Mouse (Mus musculus): ENCODE data around the gene Chrm4.

The Chrm4 gene

GRCm38 (mm10) chr2:91944170-91944950 lies 17.3 kb downstream of the Chrm4 start:
- peak; percentile 78 for DNase-seq (ENCODE audit: low read depth, low spot score)

- no peak for DNase-seq (ENCODE audit: low read depth, low spot score)
These were observed 18.4 kb downstream of the Chrm4 start, which contains the start of gene Gm9821 for GRCm38 (mm10) chr2:91945483-91945882. Gm9821 (plus strand) TSS chr2:91945703.

- DNase-seq (ENCODE audit: low read depth, low spot score) = no peak
These were observed 19.8 kb downstream of the Chrm4 start for GRCm38 (mm10) chr2:91946836-91947235.

GRCm38 (mm10) chr2:91947397-91948150 lies 20.5 kb downstream of the Chrm4 start:
- no peak for DNase-seq (ENCODE audit: low read depth, low spot score)

- DNase-seq (ENCODE audit: low read depth, low spot score) = no peak
These were observed 21.1 kb downstream of the Chrm4 start for GRCm38 (mm10) chr2:91948151-91948509.

- DNase-seq (ENCODE audit: low read depth, low spot score) = no peak
These were observed 21.8 kb downstream of the Chrm4 start for GRCm38 (mm10) chr2:91948792-91949241.

GRCm38 (mm10) chr2:91949411-91950274 lies 22.6 kb downstream of the Chrm4 start:
- DNase-seq (ENCODE audit: low read depth, low spot score) = no peak

- peak; percentile 71 for DNase-seq (ENCODE audit: low read depth, low spot score)
These were observed 23.4 kb downstream of the Chrm4 start for GRCm38 (mm10) chr2:91950275-91951085.

GRCm38 (mm10) chr2:91953825-91954224 lies 26.8 kb downstream of the Chrm4 start:
- no peak for DNase-seq (ENCODE audit: low read depth, low spot score)

GRCm38 (mm10) chr2:91955121-91955591 lies 28.1 kb downstream of the Chrm4 start:
- DNase-seq (ENCODE audit: low read depth, low spot score) = no peak

- no peak for DNase-seq (ENCODE audit: low read depth, low spot score)
These were observed 28.8 kb downstream of the Chrm4 start for GRCm38 (mm10) chr2:91955875-91956274.

- no peak for DNase-seq (ENCODE audit: low read depth, low spot score)
These were observed 30.0 kb downstream of the Chrm4 start for GRCm38 (mm10) chr2:91957096-91957495.

GRCm38 (mm10) chr2:91958049-91958448 lies 31.0 kb downstream of the Chrm4 start:
- DNase-seq (ENCODE audit: low read depth, low spot score) = no peak

- DNase-seq (ENCODE audit: low read depth, low spot score) = peak; percentile 79
These were observed 31.8 kb downstream of the Chrm4 start for GRCm38 (mm10) chr2:91958701-91959457.

- no peak for DNase-seq (ENCODE audit: low read depth, low spot score)
These were observed 32.7 kb downstream of the Chrm4 start for GRCm38 (mm10) chr2:91959544-91960410.

- DNase-seq (ENCODE audit: low read depth, low spot score) = no peak
These were observed 33.4 kb downstream of the Chrm4 start for GRCm38 (mm10) chr2:91960459-91960858.

- no peak for DNase-seq (ENCODE audit: low read depth, low spot score)
These were observed 35.1 kb downstream of the Chrm4 start for GRCm38 (mm10) chr2:91961901-91962761.

- peak; percentile 50 for DNase-seq (ENCODE audit: low read depth, low spot score)
These were observed 35.9 kb downstream of the Chrm4 start for GRCm38 (mm10) chr2:91962864-91963401.
